Mouse (Mus musculus) thymus, adult 2 months (tissue): ENCODE data around the gene Spata32.

Source experiments
- CTCF ChIP-seq: fragments of 200-500 bp; IDR thresholded peaks from 2 replicates; pipeline ENCODE4 v1.5.1; 2012; ENCODE audit warnings: mild to moderate bottlenecking, control low read depth, low read length, moderate library complexity, borderline replicate concordance; ENCODE audit not compliant: control insufficient read depth, poor library complexity, insufficient read depth; ENCODE audit errors: extremely low read depth
- POLR2A ChIP-seq: fragments of 200-500 bp; IDR thresholded peaks from 2 replicates; pipeline ENCODE4 v1.6.1; 2012; ENCODE audit warnings: mild to moderate bottlenecking, low read length, control low read depth, moderate library complexity; ENCODE audit not compliant: control insufficient read depth, poor library complexity, insufficient read depth; ENCODE audit errors: extremely low read depth

- TF ChIP-seq CTCF (no peak), POLR2A (no peak)
Observed at GRCm38 (mm10) chr11:103160738-103161137, 57.5 kb downstream of the Spata32 start.
